Mouse (Mus musculus) myocyte (in vitro differentiated cells): ENCODE data around the gene Tuba1a. TPM values are rescaled to one million over a fixed set of nuclear protein-coding genes. Genes with fewer than 3 reads are reported as not detected.
"Not testable (repeated sequence)": the region's sequence is repeated elsewhere in the genome, so short reads cannot be mapped to it uniquely, and the experiment has no call there.

Source experiments
- H3K27me3 ChIP-seq: one replicate; pipeline ENCODE4 v1.6.1; 2011; ENCODE audit not compliant: control insufficient read depth, insufficient read depth, insufficient read length
- H3K36me3 ChIP-seq: one replicate; pipeline ENCODE4 v1.6.1; 2011; ENCODE audit not compliant: control insufficient read depth, insufficient read depth
- H3K4me2 ChIP-seq: one replicate; pipeline ENCODE4 v1.6.1; 2011; ENCODE audit warnings: low read depth, control low read depth
- H3K4me3 ChIP-seq: one replicate; pipeline ENCODE4 v1.5.1; 2011; ENCODE audit warnings: mild to moderate bottlenecking, control low read depth, moderate library complexity
- H3K79me2 ChIP-seq: one replicate; pipeline ENCODE4 v1.6.1; 2011; ENCODE audit not compliant: control insufficient read depth, insufficient read depth
- H3ac ChIP-seq: one replicate; pipeline ENCODE4 v1.6.1; 2011; ENCODE audit not compliant: control insufficient read depth, insufficient read length
- E2F4 ChIP-seq: IDR thresholded peaks from one replicate; pipeline ENCODE4 v1.6.1; 2011; ENCODE audit warnings: mild to moderate bottlenecking, control low read depth, moderate library complexity; ENCODE audit not compliant: insufficient read depth
- MAX ChIP-seq: IDR thresholded peaks from one replicate; pipeline ENCODE4 v1.6.1; 2011; ENCODE audit warnings: low read depth, mild to moderate bottlenecking, control low read depth
- MYOD1 ChIP-seq, 3 experiments: IDR thresholded peaks; one replicate each; pipeline ENCODE4 v1.6.1; 2011; ENCODE audit warnings: control low read depth in 2 of 3, low read depth in 2 of 3, mild to moderate bottlenecking in 2 of 3, moderate library complexity in 1 of 3; ENCODE audit not compliant: insufficient read length in 2 of 3, control insufficient read depth in 1 of 3
- MYOG ChIP-seq, 3 experiments: IDR thresholded peaks; one replicate each; pipeline ENCODE4 v1.6.1; 2011; ENCODE audit warnings: control low read depth in 2 of 3, low read depth in 2 of 3, mild to moderate bottlenecking in 2 of 3; ENCODE audit not compliant: insufficient read length in 2 of 3, control insufficient read depth in 1 of 3, insufficient read depth in 1 of 3
- POLR2A ChIP-seq: IDR thresholded peaks from one replicate; pipeline ENCODE4 v1.6.1; 2011; ENCODE audit warnings: low read depth, mild to moderate bottlenecking, control low read depth, moderate library complexity; ENCODE audit not compliant: insufficient read length
- POLR2AphosphoS2 ChIP-seq: IDR thresholded peaks from one replicate; pipeline ENCODE4 v1.6.1; 2011; ENCODE audit warnings: low read depth, control low read depth; ENCODE audit not compliant: insufficient read length
- REST ChIP-seq: IDR thresholded peaks from one replicate; pipeline ENCODE4 v1.6.1; 2011; ENCODE audit warnings: mild to moderate bottlenecking, control low read depth, moderate library complexity; ENCODE audit not compliant: insufficient read depth, insufficient read length
- SRF ChIP-seq: IDR thresholded peaks from one replicate; pipeline ENCODE4 v1.6.1; 2011; ENCODE audit warnings: low read depth; ENCODE audit not compliant: control insufficient read depth, insufficient read length
- TCF12 ChIP-seq: IDR thresholded peaks from one replicate; pipeline ENCODE4 v1.6.1; 2011; ENCODE audit warnings: mild to moderate bottlenecking, control low read depth; ENCODE audit not compliant: poor library complexity, insufficient read depth, severe bottlenecking
- TCF3 ChIP-seq: IDR thresholded peaks from one replicate; pipeline ENCODE4 v1.6.1; 2011; ENCODE audit warnings: low read depth, control low read depth; ENCODE audit not compliant: insufficient read length
- USF1 ChIP-seq: IDR thresholded peaks from one replicate; pipeline ENCODE4 v1.6.1; 2011; ENCODE audit warnings: low read depth, mild to moderate bottlenecking, control low read depth, moderate library complexity
- polyA plus RNA-seq: library from polyadenylated mRNA; unstranded; fragments of >200 nt; fragmentation: generic; extraction: Trizol; gene quantifications from one replicate; pipeline ENCODE4 v1.2.1, GENCODE M21; 2012; ENCODE audit warnings: missing spikeins

Tuba1a gene
- polyA plus RNA-seq, 1 experiment = 3,074 TPM

DNA sequence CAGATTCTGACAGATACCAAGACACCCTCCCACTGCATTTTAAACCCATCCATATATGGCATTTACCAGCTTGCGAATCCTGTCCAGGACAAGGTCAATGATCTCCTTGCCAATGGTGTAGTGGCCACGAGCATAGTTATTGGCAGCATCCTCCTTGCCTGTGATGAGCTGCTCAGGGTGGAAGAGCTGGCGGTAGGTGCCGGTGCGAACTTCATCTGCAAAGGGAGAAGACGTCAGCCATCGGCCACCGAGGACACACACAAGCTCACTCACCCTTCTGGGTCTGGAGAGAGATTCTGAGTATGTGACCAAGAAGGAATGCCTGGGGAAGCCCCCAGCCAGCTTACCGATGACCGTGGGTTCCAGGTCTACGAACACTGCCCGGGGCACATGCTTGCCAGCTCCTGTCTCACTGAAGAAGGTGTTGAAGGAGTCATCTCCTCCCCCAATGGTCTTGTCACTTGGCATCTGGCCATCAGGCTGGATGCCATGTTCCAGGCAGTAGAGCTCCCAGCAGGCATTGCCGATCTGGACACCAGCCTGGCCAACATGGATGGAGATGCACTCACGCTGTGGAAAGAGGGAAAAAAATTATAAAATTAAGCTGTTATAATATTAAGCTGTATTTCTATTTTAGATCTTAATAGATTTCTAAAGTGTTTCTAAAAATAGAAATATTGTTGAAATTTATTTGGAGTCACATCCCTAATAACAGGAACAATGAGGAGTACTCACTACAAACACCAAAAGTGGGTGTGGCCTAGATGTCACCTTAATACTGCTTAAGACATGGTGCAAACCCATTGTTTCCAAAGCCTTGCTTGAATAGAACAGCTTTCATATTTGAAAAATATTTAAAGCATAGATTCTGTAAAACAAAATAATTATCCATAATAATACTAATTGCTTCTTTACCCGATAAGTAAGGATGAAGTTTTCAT is 2.1 kb downstream of the Tuba1a start:
- H3K27me3 ChIP-seq, H3ac ChIP-seq: not testable (repeated sequence)
- peak overlapping the region; percentile 76 for H3K4me2 ChIP-seq
- peaks cover 24% of the 10 kb centered on the region for H3K79me2 ChIP-seq
- H3K36me3 ChIP-seq = peaks cover 24% of the 10 kb centered on the region
- TF ChIP-seq POLR2A = peak; percentile 21
- peak overlapping the region; percentile 97 for H3K4me3 ChIP-seq

DNA sequence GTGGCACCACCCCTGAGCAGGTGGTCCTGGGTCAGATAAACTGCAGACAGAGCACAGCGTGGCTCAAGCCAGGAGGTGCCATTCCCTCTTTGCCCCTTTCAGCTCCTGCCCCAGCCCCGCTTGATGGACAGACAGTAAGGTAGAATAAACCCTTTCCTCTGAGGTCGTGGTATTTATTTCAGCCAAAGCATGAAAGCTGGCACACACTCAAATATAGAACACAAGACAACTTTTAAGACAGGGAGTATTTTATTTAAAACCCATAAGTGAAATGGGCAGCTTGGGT is 4.0 kb downstream of the Tuba1a start:
- peaks cover 24% of the 10 kb centered on the region for H3K36me3 ChIP-seq
- TF ChIP-seq POLR2A (peak; percentile 75), TCF3 (no peak), MYOG (IDR thresholded peaks at IDR 0.05; ENCODE audit: control insufficient read depth in 1 of 3, insufficient read depth in 1 of 3, insufficient read length in 2 of 3, low read depth in 2 of 3) (peak in 1 of 3 experiments; percentile 38), E2F4 (no peak), TCF12 (no peak), SRF (no peak), POLR2AphosphoS2 (peak; percentile 98), MYOD1 (IDR thresholded peaks at IDR 0.05; ENCODE audit: control insufficient read depth in 1 of 3, insufficient read length in 2 of 3, low read depth in 2 of 3) (peak in 2 of 3 experiments; percentile 21 to 45), MAX (no peak)
- H3K79me2 ChIP-seq = peaks cover 24% of the 10 kb centered on the region
- no peaks in the 10 kb centered on the region for H3K27me3 ChIP-seq
- no peak overlapping the region for H3K4me3 ChIP-seq
- H3ac ChIP-seq = no peak overlapping the region
- H3K4me2 ChIP-seq = peak overlapping the region; percentile 5

DNA sequence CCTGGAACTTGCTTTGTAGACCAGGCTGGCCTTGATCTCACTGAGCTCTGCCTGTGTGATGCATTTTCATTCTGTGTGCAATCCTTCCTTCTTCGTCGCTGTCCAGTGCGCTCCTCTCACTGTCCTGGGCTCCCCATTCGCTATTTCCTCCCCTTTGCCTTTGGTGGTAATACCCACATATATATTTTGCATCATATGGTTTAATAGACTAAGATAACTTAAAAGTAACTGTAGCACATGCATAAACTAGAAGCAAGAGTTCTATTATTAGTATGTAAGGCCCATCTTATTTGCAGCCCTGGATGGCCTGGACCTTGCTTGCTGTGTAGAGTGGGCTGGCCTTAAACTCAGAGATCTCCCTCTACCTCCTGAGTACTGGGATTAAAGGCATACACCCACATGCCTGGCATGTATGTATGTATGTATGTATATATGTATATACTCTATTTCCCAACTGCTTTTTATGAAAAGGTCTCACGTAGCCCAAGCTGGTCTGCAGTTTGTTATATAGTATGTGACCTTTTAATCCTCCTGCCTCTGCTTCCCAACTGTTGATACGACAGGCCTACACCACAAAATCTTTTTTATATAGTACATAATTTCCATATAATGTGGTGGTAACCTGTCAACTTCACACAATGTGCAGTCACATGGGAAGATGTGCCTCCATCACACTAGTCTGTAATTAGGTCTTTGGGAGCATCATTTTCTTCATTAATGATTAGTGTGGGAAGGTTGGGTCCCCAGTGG is 4.5 kb downstream of the Tuba1a start:
- TF ChIP-seq SRF (no peak), USF1 (no peak), POLR2AphosphoS2 (peak; percentile 98), MYOD1 (IDR thresholded peaks at IDR 0.05; ENCODE audit: control insufficient read depth in 1 of 3, insufficient read length in 2 of 3, low read depth in 2 of 3) (no peak), REST (peak; percentile 27), POLR2A (peak; percentile 77)
- Histone ChIP-seq H3K36me3 (peaks cover 24% of the 10 kb centered on the region), H3K4me3 (no peak overlapping the region)

DNA sequence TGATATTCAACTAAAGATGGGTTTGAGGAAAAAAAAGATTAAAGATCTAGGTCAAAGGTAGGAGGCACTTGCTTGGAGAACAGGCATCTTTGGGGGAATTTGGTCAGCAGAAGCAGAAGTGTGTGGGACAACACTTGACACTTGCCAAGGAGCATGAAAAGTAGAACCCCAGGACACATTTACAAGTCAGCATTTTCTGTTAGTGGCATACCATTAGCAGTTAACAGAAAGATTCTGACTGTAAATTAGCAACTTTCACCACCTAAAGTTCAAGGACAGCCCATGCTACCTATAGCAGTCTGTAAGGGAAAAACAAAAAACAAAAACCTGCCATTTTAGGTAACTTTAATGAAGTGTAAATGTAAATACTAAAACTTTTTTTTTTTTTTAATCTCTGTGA is 5.1 kb downstream of the Tuba1a start:
- no peak overlapping the region for H3ac ChIP-seq
- peaks cover 24% of the 10 kb centered on the region for H3K79me2 ChIP-seq
- no peak overlapping the region for H3K4me2 ChIP-seq
- no peak overlapping the region for H3K4me3 ChIP-seq
- TF ChIP-seq USF1 = no peak
- peak; percentile 20 for TF ChIP-seq POLR2AphosphoS2
- peaks cover 24% of the 10 kb centered on the region for H3K36me3 ChIP-seq
- H3K27me3 ChIP-seq = no peaks in the 10 kb centered on the region

More for the DNA sequence above, 4.5 kb downstream of the Tuba1a start:
- Histone ChIP-seq H3ac (no peak overlapping the region), H3K79me2 (peaks cover 24% of the 10 kb centered on the region), H3K4me2 (no peak overlapping the region), H3K27me3 (no peaks in the 10 kb centered on the region)

DNA sequence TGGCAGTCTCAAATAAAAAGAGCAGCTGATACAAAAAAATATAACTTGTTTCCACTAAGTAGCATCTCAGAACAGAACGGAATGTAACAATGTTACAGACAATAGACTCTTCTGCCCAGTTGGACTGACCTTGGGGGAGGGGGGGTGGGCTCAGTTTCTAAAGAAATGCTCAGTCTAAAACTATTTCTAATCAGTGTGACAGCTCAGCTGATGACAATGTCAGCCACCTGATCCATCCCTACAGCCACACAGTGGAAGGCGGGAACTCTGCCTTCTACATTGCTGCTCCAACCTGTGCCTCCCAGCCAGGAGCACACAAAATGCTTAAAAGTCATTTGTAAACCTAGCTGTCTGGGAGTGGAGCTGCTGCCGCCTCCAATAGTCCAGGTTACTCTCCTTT is 5.6 kb downstream of the Tuba1a start:
- Histone ChIP-seq H3K79me2 (peaks cover 20% of the 10 kb centered on the region), H3ac (no peak overlapping the region), H3K4me3 (no peak overlapping the region), H3K36me3 (peaks cover 24% of the 10 kb centered on the region), H3K27me3 (no peaks in the 10 kb centered on the region), H3K4me2 (no peak overlapping the region)
- TF ChIP-seq MAX (no peak), POLR2AphosphoS2 (peak; percentile 96)

DNA sequence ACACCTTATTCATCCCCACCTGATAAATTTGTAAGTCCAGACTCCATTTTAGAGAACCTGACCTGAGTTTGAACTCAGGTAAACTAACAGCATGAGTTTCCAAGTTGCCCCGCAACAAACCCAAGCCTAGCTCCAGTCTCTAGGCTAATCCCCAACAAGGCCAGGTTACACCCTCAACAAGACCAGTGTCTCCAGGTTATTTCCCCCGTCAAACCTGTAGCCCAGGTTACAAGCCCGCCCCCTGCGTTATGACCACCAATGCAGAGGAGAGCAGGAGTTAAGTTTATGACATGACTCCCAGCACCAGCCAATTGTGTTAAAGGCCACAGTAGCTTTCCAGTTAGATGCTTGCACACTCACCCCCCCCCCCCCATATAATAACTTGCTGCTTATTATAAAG is 10.4 kb downstream of the Tuba1a start:
- Histone ChIP-seq H3ac (no peak overlapping the region), H3K27me3 (no peaks in the 10 kb centered on the region), H3K4me2 (no peak overlapping the region), H3K36me3 (no peaks in the 10 kb centered on the region), H3K79me2 (no peaks in the 10 kb centered on the region), H3K4me3 (no peak overlapping the region)
- TF ChIP-seq SRF = no peak
